Mouse (Mus musculus): ENCODE data around the gene Faap100.

Faap100 gene

GRCm38 (mm10) chr11:120378611-120379540 lies at the start of gene Faap100:
Gene Faap100, minus strand, starts transcription at chr11:120378764.
- WGBS, result 8% methylated on average over 54 of the region's 54 CpGs

DNA sequence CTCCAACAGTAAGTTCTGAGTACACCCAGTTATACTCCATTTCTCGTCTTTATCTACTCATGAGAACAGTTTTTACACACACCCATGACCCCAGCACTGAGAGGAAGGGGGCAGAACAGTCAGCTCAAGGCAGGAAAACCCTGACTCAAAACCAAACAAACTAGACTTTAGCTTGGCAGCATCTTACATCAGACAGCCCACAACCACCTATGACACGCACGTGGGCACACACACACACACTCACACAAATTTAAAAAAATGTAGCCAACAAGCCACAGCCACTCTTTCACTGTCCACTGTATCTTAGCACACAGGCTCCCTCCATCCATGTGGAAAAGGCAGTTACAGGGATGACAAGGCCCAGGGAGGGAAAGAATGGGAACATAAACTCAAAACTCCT lies 48.2 kb upstream of the Faap100 start:
- WGBS, result 81% methylated on average over 3 of the region's 3 CpGs

DNA sequence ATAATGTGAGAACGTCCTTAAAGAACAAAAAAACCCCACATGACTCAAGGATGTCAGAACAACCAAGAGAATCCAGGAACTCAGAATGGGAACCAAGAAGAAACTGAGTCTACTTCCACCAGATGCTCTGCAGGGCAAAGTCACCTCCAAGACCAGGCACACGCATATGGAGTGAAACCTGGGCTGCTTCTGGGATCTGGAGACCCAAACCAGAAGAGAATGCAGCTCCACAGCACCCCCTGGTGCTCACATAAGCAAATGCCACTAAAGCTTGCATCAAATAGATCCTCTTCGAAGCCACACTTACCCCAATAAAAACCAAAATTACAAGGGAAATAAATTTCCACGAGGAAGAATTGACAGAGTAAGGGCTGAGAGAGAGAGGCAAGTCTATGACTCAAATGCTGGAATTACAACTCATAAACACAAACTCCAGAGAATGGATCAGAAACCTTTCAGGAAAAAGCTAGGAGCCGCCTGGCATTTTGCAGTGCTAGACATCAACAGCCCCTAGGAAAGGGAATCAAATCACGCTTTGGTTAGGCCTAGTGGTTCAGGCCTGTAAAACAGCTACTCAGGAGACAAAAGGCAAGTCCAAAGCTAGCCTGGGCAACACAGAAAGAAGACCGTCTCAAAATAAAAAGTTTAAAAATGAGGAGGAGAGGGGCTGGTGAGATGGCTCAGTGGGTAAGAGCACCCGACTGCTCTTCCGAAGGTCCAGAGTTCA lies 45.2 kb upstream of the Faap100 start:
- 56% methylated on average over 9 of the region's 9 CpGs for WGBS

- WGBS, result 77% methylated on average over 13 of the region's 13 CpGs
Observed at GRCm38 (mm10) chr11:120422651-120423568, 44.3 kb upstream of the Faap100 start.

GRCm38 (mm10) chr11:120418592-120418991 lies 40.0 kb upstream of the Faap100 start:
- 100% methylated on average over 1 of the region's 1 CpGs for WGBS

- 86% methylated on average over 7 of the region's 7 CpGs for WGBS
Observed at GRCm38 (mm10) chr11:120417852-120418251, 39.3 kb upstream of the Faap100 start.

- WGBS, result 91% methylated on average over 9 of the region's 10 CpGs
Observed at GRCm38 (mm10) chr11:120413621-120414020, 35.1 kb upstream of the Faap100 start.

DNA sequence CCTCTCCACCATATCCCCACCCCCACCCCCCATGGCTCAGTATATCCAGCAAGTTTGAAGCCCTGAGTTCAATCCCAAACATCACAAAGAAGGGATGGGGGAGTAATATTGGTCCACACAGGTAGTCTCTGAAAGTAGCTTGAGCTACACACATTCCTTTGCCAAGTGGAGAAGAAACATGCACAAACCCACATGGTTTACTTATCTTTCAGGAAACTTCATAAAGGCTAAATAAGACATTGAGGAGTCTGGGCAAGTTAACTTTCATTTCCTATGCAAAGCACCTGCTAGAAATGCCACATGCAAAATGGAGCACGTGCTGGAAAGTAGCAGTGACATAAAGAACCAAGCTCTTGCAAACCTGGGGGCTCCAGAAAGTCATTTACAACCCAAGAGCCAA lies 27.9 kb upstream of the Faap100 start:
- 67% methylated on average over 1 of the region's 1 CpGs for WGBS

DNA sequence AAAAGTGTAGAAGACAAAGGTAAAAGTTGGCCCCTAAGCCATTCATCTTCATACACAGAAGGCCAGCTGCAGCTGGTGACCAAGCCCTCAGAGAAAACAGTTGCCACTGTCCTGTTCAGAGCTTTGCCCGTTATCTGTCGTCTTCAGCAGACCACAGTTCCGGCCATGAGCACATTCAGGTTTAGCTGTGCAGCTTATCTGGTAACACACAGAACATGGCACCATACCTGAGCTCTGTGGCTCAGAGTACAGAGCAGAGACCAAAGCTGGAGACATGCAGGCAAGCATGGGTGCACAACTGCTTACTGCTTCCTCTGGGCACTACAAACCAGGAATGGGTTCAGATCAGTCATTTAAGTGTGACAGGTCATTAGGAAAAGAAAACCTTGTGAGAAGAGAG lies 27.3 kb upstream of the Faap100 start:
- WGBS, result 90% methylated on average over 3 of the region's 3 CpGs

DNA sequence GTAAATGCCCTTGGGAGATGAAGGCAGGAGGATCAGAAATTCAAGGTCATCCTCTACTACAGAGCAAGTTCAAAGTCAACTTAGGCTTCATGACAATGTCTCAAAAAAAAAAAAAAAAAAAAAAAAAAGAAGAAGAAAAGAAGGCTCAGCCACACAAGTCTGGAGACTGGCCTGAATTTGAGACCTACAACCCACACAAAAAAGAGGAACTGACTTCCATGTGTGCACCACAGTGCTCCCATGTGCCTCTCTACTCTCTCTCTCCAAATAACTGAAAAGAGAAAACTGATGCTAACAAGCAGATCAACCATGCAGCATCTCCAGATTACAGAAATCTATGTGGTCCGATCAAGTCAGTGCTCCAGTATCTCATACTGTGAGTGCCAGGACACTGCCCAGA lies 26.2 kb upstream of the Faap100 start:
- WGBS, result 87% methylated on average over 1 of the region's 1 CpGs

DNA sequence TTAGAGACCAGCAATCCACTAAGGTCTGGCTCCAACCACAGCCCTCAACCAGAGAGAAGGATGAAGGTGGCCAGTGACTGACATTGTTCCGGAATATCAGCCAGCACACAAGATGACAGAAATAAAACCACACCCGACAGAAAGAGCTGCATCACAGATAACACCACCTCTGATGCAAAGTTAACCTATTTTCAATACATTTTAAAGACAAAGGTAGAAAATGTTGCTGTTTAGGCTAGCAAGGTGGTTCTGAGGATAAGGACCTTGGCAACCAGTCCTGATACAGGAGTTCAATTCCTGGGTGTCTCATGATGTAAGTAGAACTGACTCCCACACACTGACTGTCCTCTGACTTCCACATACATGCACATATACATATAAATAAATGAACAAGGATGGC lies 20.8 kb upstream of the Faap100 start:
- WGBS, result 89% methylated on average over 2 of the region's 2 CpGs

- WGBS, result 54% methylated on average over 2 of the region's 2 CpGs
Observed at GRCm38 (mm10) chr11:120397602-120398001, 19.0 kb upstream of the Faap100 start.

DNA sequence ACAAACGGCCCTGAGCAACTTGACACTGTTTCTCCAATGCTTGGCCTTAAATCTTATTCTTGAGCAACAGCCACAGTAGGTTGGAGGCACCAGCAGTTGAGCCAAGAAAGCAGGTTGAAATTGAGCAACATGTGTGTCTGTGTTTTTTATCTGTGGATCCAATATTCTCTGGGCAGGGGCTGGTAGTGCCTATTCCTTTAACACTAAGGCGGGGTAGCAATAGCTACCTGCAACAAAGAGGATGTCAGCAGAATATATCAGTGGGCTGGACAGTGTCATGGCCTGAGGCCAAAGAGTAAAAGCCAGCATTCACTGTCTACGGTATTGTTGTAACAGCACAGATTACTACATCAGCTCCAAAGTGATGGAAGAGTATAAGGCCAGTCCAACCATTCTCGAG lies 17.1 kb upstream of the Faap100 start:
- 83% methylated on average over 4 of the region's 4 CpGs for WGBS

DNA sequence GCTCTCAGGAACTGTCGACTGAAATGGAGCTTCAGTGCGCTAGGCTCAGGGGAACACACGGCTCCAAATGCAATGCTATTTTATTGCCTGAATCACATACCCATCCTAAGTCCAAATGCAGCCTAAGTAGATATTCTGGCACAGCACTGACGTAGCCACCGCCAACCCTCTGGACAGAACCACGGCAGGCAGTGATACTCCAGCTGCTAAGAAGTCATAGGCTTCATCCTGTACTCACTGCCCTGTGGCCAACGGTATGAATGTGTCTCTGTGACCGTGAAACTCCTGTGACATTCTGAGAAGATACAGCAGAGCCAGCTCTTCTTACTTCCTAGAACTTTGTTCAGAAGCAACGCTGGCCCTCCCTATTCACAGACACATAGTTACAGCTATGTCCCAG lies 10.0 kb upstream of the Faap100 start:
- 82% methylated on average over 9 of the region's 9 CpGs for WGBS

DNA sequence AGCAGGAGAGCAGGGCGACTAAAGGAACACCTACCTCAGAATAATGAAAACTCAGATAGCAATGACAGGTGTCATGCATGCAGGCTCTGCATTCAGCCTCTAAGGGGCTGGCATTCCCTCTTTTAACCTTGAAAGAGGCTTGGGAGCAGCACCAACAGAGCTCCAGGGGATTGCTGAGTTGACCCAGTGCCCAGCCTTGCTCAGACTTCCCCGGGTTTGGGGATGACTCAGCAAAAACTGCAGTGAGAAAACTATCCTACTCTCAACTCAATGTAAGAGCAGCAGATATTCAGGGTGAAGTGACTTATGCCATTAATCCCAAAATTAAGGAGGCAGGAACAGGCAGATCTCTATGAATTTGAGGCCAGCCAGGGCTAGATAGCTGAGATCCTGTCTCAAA lies 8.6 kb upstream of the Faap100 start:
- 47% methylated on average over 2 of the region's 2 CpGs for WGBS

GRCm38 (mm10) chr11:120386632-120387031 lies 8.1 kb upstream of the Faap100 start:
- 75% methylated on average over 6 of the region's 6 CpGs for WGBS

GRCm38 (mm10) chr11:120382509-120382908 lies 3.9 kb upstream of the Faap100 start:
- WGBS, result 51% methylated on average over 9 of the region's 9 CpGs

DNA sequence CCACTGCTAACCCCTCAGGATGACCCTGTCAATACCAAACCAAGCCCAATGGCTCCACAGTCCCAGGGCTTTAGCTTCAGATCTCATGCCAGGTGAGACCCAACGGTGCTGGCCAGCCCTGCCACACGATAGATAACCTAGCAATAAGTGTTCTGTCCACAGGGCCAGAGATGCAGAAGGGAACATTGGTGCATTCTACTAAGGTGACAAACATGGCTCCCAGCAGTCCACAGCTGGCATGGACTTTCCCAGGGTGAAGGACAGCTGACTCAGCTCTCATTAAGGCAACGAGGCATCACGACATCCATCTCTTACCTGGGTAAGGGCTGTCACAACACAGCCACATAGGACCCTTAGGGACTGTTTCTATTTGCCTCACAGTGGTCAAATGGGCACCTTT lies 2.6 kb upstream of the Faap100 start:
- 96% methylated on average over 4 of the region's 4 CpGs for WGBS

GRCm38 (mm10) chr11:120380271-120380670 lies 1.7 kb upstream of the Faap100 start:
- WGBS, result 98% methylated on average over 3 of the region's 3 CpGs

DNA sequence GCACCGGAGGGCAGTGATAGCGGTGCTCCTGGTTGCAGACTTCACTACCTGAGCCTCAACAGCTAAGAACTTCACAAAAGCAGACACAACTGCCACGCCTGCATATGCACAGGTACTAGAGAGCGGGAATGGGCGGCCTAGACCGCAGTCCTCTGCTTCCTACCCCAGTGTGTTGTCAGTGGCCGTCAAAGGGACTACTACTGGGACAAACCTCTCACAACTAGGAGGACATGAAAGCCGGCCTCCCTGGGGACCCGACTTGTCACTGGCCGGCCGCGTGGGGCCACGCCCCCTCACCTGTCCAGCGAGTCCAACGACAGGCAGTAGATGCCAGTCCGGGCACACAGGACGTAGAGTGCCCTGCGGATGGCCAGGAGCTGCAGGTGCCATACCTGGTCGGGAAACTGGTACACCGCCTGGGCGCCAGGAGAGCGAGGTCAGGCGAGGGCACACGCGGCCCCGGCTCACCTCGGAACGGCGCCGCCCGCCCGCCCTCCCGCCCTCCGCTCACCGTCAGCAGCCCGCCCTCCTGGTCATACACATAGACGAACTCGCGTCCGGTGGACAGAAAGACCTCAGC lies 443 bp downstream of the Faap100 start:
- WGBS, result under 1% methylated on average over 40 of the region's 40 CpGs

GRCm38 (mm10) chr11:120377337-120377736 lies 1.2 kb downstream of the Faap100 start:
- 46% methylated on average over 10 of the region's 10 CpGs for WGBS

Data from cerebral cortex, adult 2 months (tissue).